Mouse (Mus musculus): ENCODE results near the gene Mitf.

Mitf gene

DNA sequence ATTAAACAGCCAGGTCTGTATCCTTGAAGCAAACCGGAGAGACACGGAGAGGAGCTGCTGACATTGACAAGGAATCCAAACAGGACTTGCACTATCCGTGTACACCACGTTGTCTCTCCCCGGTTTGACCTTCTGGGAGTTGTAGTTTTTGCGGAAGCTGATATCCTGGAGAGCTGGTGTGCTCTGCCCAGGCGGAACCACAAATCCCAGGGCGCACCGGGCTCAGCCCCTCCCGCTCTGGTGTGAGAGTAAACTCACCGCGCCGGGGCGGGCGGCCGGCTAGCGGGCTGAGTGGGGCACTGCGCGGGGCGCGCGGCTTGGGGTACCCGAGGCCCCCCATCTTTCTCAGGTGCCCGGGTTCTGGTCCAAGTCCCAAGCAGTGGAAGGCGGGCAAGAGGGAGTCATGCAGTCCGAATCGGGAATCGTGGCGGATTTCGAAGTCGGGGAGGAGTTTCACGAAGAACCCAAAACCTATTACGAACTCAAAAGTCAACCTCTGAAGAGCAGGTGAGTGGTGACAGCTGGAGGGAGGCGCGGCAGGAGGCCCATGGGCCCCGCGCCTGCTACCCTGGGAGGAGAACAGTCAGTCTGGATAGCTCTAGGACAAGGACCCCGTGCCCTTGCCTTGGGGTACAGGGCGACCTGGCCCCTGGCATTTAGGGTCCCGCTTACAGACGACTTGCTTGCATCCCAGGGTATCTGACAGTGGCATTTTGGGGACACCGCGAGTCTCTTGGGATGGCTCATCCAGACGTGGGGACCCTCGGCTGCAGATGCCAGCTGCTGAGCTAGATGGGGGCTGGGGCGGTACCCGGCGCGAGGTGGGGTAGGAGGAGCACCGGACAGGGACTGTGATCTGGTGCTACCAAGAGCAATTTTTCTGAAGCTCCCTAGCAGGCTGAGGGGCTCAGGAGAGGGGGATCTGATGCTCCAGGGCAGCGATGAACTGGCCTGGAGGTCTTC, at the start of gene Mitf:
TSS of gene Mitf (plus strand) at position 272 of the 963 bp plus-strand sequence.
- DNase-seq (ENCODE audit: low spot score): peak; percentile 91

DNA sequence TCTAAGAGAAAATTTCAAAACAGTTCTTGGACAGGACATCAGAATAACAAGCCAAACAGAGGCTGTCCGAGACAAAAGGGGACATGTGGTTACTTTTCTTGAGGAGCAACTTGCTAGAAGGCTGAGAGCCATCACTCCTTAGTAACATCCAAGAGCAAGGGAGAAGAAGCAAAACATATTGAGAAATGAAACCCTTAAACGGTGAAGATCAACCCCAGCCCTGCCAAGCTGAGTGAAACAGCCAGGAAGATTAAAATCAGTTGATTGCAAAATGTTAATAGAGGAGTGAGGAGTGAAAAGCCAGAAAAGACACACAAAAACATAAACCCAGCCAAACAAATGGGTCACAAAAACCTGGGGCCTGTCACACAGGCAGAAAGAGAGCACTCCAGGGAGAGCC, 49.5 kb upstream of the Mitf start:
- no peak for DNase-seq (ENCODE audit: low spot score)

DNA sequence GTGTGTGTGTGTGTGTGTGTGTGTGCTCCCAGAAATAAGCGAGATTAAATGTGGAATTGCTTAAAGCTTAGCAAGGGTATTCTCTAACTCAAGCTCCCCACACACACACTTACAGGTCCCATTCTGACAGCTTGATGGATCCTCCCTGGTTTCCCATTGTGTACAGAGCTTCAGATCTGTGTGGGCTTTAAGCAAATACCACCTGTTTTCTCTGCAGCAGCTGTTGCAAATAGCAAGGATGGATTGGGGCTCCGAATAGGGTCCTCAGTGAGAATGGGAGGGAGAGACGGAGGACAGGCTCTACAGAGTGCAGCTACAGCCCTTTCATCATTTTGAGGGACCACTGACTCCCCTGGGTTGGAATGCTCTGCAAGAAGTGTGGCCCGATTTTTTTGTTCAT, 48.0 kb upstream of the Mitf start:
- DNase-seq (ENCODE audit: low spot score): no peak

DNA sequence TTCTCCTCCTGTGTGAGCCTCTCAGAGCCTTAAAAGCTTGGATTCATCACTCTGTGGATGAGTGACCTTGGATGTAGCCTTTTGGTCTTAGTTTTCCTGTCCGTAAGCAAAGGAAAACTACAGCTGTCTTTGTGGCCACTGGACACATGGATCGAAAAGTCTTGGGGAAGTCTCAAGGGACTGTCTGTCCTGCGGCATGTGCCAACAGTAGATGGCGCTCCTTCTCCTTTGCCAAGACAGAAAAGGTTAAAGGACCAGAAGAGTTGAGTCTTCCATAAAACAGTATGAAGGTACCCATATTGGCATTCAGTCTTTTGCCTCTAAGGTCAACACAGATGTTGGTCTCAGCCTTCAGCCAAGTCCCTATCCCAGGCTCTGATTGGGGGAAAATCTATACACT, 47.6 kb upstream of the Mitf start:
- DNase-seq (ENCODE audit: low spot score): no peak

DNA sequence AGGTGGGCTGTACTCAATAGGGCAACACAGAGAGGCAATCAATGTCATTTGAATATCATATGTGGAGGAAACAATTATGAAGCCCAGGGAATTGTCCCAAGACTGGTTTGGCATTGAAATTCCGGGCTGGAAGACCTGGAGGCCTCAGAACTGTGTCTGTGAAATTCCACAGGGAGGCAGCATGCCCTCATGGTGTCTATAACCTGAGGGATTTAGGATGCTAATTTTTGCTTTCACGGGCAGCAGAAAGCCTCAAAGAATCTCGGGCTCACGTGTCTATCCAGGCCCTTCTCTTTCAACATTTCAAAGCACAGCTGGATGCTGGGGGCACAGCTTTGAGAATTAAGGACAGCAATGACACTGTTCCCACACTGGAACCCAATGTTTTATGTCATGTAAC, 45.5 kb upstream of the Mitf start:
- DNase-seq (ENCODE audit: low spot score): no peak

DNA sequence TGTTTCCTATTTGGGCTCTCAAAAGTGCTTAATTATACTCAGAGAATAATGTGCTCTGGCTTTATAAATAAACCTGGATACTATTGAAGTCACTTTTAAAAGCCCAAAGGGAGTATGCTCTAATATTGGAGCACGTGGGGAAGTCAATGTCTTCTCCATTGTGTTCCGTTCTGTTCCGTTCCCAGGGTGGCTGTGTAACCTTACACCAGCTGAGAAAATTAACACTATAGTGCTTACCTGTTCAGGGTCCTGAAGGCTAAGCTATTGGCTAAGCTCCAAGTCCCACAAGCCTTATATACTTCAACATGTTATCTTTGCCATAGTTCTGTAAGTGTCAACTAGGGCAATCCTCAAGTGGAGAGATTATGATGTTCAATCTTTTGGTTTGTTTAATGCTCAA, 42.9 kb upstream of the Mitf start:
- DNase-seq (ENCODE audit: low spot score): no peak

DNA sequence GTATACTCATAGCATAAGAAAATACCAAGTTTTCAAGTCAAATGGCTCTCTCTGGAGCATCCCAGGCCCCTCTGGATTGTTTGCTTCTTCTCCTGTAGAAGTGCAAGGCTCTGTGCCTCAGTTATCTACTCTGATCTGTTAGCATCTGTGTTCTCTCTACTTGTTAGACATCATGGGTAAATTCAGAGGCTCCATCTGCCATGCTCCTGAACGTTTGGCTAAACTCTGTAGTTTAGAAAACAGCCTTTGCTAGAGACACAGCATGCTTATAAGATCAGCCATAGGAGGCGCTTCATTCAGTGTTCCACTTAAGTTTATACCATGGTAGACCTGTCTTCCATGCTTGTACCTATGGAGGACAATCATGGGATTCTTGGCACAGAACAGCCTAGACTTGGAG, 39.0 kb upstream of the Mitf start:
- no peak for DNase-seq (ENCODE audit: low spot score)

DNA sequence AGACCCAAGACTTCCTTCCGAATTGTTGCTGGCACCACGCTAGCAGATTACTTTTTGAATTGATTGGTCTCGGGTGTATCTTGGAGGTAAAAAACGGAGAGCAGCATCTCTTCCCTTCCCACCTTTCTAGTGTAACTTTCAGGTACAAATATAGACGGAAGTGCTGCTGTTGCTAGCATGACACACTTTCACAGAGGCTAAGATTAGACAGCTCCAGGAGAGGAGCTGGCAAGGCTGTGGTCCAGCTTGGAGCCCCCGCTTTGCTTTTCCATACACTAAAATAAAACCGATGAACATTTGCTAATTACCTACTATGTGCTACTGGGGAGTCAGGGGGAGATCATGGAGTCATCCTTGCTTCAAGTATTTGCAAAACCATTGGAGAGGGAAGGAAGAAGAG, 37.3 kb upstream of the Mitf start:
- DNase-seq (ENCODE audit: low spot score): no peak

DNA sequence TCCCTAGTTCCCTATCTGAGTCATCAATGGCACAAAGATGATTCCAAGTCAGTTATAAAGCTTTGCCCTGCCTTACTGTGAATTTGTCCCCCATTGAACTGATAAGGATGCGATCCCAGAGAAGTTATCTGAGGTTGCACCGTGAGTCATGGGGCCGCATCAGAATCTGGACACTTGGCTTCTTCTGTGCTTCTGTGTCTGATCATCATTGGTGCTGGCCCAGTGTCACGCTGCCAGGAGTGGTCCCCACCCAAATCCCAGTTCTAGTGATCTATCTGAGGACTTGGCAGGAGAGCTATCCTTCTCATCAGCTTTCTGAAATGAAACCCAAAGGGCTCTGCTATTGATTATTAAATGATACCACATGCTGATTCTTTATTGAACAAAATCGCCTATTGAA, 25.5 kb upstream of the Mitf start:
- no peak for DNase-seq (ENCODE audit: low spot score)

DNA sequence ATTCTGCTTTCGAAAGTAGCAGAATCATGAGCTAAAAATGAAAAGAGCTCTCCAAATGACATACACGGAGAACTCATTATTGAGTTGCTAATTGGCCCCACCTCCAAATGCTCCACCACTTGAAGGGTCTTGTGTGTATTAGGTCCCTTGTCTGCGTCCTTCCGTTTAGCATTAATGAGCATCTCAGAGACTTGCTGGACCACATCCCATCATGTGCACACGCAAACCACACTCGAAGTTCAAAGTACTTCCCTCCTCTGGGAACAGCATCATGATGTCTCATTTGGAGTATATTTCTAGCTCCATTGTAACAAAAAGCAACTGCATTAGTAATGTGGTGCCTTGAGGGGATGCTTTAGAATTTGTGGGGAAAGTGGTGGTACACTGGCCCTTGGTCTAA, 24.6 kb upstream of the Mitf start:
- DNase-seq (ENCODE audit: low spot score): no peak

DNA sequence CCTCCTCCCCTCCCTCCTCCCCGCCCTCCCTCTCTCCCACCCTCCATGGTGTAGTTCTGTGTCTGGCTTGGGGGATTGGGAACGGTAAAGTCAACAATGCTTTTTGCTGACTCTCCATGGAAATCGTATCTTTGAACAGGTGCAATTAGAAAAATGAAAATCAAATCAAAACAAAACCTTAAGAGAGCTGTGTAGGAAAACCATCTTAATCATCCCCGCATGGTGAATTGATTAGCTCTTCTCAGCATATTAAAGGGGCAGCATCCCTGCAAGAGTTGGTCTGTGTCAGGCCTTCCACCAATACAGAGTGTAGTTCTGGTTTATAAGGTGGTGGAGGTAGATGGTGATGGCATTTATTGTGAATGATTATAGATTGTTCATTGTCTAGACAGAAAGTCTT, 20.0 kb upstream of the Mitf start:
- DNase-seq (ENCODE audit: low spot score): no peak

DNA sequence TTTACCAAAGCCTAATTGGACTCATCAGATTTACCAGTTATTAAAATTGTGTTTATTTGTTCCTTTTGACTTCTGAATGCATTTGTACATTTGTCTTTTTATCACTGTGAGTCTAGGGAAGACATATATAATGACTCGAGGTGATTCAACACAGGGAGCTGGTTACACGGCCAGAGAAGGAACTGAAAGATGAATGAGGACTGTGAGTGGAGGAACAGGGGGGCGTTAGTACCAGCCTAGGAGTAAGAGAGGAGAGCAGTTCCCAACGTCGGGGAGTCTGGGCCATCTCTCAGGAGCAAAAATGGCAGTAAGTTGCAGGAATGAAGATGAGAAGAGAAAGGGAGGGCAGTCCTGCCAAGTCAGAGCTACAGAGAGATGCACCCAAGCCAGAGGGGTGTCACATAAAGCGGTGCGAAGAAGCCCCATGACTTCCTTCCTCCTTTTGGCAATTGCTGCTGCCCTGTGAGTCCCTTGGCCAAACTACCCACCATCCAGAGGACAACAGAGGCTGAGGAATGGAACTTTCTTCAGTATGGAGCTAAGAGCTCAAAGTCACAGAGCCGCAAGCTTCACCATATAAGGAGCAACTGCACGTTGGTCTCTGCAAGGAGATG, 18.4 kb upstream of the Mitf start:
- no peak for DNase-seq (ENCODE audit: low spot score)

DNA sequence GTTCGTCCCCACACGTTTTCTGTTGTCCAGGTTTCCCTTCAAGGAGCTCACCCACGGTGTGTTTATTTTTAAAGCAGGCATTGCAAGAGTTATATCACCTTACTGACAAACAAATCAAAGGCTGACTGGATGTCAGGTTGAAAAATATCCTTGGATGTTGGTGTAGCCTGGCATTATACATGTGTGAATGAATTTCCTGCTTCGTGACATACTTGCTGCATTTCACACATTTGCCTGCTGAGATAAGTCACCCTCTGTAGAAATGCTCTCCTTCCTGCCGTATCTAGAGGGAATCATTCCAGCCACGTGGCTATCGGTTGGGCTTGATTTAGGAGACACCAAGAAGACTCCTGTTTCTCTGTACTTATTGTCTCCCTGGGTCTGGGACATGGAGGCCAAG, 17.2 kb upstream of the Mitf start:
- DNase-seq (ENCODE audit: low spot score): no peak

DNA sequence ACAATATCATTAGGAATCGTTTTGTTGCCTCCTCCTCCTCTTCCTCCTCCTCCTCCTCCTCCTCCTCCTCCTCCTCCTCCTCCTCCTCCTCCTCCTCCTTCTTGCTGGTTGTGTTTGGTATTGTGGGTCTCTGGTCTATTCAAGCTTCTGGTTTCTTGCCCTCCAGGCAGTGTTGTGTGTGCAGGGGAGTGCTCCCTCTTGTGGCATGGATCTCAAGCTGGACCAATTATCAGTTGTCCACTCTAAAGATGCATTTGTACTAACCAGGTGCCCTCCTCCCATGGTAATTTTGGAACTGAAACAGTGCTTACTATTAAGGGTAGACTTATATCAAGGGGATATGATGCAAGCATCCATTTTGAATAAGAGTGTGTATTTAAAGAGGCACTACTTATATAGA, 14.7 kb upstream of the Mitf start:
- no peak for DNase-seq (ENCODE audit: low spot score)

DNA sequence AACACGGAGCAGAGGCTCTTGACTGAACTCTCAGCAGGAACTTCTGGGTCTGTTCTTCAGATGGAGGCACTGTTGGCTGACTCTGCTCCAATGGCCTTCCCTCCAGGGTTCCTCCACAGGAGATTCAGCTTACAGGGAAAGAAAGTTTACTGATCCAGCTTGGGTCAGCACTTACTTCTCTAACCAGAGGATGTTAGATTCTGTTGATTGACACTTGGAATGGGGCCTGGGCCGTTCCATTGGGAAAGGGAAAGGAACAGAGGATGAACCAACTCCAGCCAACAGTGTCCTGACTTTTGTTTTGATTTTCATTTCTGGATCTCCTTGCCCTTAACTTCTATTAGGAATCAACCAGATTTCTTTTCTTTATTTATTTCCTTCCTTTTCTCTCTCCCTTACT, 11.7 kb upstream of the Mitf start:
- DNase-seq (ENCODE audit: low spot score): no peak

DNA sequence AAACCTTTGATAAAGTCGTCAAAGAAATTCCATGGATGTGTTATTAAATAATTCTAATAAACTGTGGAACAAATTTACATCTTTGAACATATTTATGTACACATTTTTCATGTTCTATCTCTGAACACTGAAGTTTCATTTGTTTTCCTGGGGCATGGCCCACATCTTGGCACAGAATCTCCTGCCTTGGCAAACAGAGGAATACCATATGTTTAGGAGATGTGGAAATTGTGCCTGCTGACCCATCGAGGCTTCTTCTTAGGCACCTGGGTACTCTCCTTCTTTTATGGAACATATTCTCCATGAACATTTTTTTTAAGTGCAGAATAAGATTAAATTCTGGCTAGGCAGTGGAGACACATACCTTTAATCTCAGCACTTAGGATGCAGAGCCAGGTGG, 6.2 kb upstream of the Mitf start:
- no peak for DNase-seq (ENCODE audit: low spot score)

DNA sequence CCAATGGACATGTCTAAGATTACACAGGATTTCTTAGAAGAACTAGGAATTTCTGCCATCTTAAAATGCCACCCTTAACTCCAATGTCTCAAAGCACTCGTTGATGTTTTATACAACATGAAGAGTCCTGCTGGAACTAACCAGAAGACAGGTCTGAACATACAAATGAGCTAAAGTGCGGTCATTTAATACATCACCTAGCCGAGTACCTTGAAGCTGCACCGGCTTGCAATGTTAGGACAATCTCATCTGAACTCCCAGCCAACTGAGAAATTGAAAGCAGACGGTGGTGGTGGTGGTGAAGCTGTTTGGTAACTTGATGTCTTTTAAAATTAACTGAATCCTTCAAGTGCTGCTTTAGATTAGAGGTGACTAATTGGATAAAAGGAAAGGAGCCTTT, 801 bp upstream of the Mitf start:
- peak; percentile 1 for DNase-seq (ENCODE audit: low spot score)

DNA sequence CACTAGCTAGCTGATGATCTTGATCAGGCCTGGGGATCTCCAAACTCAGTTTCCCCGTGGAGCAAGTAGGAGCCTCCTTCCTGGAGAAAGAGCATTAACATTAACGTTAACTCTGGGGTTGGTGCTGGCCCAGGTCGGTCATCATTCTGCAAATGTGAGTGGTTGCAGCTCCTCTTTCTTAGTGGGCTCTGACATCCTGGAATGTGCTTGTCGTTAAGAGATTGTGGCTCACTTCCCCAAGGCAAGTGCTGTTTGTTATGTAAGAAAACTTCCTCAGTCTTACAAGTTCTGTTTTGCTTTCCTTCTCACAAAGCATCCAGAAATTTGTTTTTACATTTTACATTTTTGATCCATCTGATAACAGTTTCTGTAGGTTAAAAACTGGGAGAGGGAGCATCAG, 7.3 kb downstream of the Mitf start:
- DNase-seq (ENCODE audit: low spot score): no peak

DNA sequence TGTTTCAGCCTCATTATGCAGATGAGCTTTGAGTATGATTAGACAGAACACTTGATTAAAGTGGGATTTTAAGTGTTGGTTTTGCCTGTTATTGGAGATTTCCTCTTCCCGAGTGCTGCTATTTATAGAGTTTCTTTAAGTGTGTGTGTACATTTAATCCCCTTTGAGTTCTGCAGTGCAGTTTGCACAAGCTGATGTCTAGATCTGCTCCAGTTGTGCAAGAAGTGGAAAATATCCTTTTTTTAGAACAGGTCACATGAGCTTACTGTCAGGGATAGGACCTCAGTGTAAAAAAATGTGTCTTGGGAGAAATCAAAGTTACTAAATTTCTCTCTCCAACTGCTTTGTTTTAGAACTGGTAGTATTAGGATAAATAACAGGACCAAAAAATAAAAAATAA, 8.9 kb downstream of the Mitf start:
- DNase-seq (ENCODE audit: low spot score): no peak

DNA sequence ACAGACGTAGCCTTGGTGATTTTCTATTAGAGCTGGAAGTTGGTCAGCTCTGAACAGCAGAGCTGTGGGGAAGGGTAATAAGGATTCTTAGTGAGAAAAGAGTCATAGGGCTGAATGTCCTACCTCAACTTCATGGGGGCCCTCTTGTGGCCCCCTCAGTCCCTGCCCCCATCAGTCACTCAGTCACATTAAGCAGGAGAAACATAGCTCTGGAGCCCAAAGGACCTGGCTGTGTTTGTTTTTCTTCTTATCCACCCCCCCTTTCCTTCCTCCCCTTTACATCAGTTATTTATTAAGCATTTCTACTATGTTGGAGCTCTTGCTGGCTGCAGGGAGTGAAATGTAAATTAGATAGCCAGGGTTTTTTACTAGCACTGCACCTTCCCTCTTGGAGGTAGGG, 10.0 kb downstream of the Mitf start:
- DNase-seq (ENCODE audit: low spot score): no peak

DNA sequence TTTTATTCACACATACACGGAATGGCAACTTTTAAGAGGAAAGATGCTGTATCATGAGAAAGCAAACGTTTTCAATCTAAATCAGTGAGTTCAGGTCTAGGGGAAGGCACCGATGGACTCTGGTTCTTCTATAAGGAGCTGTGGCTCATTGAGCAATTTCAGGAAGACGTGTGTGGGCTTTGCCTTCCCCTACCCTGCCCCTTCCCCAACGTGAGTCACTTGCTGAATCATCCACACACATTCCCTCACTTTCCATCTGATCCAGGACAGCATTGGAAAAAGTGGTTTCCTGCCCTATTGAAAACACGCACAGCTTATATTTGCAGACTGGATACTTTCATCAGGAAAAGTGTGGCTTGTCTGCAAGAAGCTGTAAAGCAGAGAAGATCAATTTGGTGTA, 11.3 kb downstream of the Mitf start:
- no peak for DNase-seq (ENCODE audit: low spot score)

DNA sequence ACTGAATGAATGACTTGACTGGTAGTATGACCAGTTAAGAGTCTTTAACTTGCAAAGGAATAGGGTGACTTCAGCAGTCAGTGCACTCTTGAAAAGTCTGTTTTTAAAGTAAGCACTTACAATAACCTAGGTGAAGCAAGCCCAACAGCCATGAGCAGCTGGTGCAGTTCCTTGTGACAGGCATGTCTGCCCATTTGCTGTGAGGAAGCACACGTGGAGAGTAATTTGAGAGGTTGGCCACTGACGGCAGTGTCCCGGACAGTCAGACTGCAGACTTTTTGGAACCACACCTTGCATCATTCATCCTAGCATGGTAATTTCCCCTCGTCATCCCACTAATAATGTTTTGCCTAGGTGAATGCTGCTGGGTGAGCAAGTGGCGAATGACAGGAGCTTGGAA, 12.1 kb downstream of the Mitf start:
- no peak for DNase-seq (ENCODE audit: low spot score)

DNA sequence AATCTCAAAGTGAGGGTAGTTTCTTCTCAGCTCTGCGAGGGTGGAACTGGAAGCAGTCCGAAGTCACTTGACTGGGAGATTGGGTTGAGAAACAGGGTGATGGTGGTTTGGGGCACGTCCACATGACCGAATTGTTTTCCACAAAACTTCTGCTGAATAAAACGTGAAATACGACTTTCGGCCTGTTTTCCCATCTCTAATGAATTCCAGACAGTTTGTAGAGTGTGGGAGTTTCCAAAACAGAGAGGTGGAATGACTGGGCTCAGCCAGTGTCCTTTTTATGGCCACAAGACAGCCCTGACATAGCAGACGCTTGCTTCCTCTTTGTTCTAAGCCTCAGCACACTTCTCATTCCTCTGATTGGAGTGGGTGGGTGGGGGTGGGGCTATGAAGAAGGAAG, 13.7 kb downstream of the Mitf start:
- DNase-seq (ENCODE audit: low spot score): no peak

DNA sequence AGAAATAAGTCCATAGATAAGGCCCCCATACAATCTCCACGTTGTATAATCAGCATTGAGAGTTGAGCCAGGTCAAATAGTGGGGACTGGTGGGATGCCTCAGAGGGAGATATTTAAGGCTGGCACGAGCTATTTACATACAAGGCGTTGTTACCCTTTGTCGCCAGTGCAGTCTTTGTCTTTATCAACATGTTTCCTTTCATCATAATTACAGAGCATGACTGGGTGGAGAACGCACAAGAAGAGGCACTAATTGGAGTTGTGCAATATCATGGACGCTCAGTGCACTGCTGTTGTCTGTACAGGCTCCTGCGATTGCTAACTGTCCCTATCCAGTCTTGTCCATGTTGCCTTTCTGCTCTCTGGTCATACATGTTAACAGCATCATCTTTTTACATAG, 15.0 kb downstream of the Mitf start:
- no peak for DNase-seq (ENCODE audit: low spot score)
